Mouse (Mus musculus) cerebellum, adult 8-10 months (tissue): Measurements from ENCODE around the gene Taok3.

Experiments
- DNase-seq: peaks from one replicate; pipeline ENCODE4 v3.0.0; 2022

Taok3 gene

GRCm38 (mm10) chr5:117185673-117186072 is 65.7 kb downstream of the Taok3 start:
- DNase-seq: no peak

- DNase-seq: peak; percentile 46
These were observed 72.1 kb downstream of the Taok3 start for GRCm38 (mm10) chr5:117192061-117192460.

GRCm38 (mm10) chr5:117193748-117194147 is 73.8 kb downstream of the Taok3 start:
- DNase-seq: no peak

- DNase-seq: no peak
These were observed 74.7 kb downstream of the Taok3 start for GRCm38 (mm10) chr5:117194672-117195071.

- no peak for DNase-seq
These were observed 76.6 kb downstream of the Taok3 start for GRCm38 (mm10) chr5:117196551-117196950.

- no peak for DNase-seq
These were observed 78.5 kb downstream of the Taok3 start for GRCm38 (mm10) chr5:117198390-117198789.

GRCm38 (mm10) chr5:117207286-117207685 is 87.4 kb downstream of the Taok3 start:
- DNase-seq: peak; percentile 19

GRCm38 (mm10) chr5:117214016-117214415 is 94.1 kb downstream of the Taok3 start:
- no peak for DNase-seq

- DNase-seq: no peak
These were observed 111.1 kb downstream of the Taok3 start for GRCm38 (mm10) chr5:117231059-117231458.

- no peak for DNase-seq
These were observed 116.6 kb downstream of the Taok3 start for GRCm38 (mm10) chr5:117236540-117236939.

- no peak for DNase-seq
These were observed 119.2 kb downstream of the Taok3 start for GRCm38 (mm10) chr5:117239106-117239505.

- no peak for DNase-seq
These were observed 120.4 kb downstream of the Taok3 start for GRCm38 (mm10) chr5:117240321-117240731.

- DNase-seq: peak; percentile 63
These were observed 120.9 kb downstream of the Taok3 start for GRCm38 (mm10) chr5:117240761-117241322.

- peak; percentile 63 for DNase-seq
These were observed 122.1 kb downstream of the Taok3 start for GRCm38 (mm10) chr5:117241935-117242531.

GRCm38 (mm10) chr5:117242671-117243478 is 122.9 kb downstream of the Taok3 start:
- peak; percentile 44 for DNase-seq

GRCm38 (mm10) chr5:117245170-117245569 is 125.2 kb downstream of the Taok3 start:
- no peak for DNase-seq

- DNase-seq: no peak
These were observed 128.4 kb downstream of the Taok3 start for GRCm38 (mm10) chr5:117248351-117248750.

GRCm38 (mm10) chr5:117250796-117251195 is 130.9 kb downstream of the Taok3 start:
- DNase-seq: no peak

GRCm38 (mm10) chr5:117251763-117252162 is 131.8 kb downstream of the Taok3 start:
- no peak for DNase-seq

GRCm38 (mm10) chr5:117258276-117258675 is 138.3 kb downstream of the Taok3 start:
- DNase-seq: no peak

- no peak for DNase-seq
These were observed 143.6 kb downstream of the Taok3 start for GRCm38 (mm10) chr5:117263566-117263965.

GRCm38 (mm10) chr5:117264701-117265100 is 144.8 kb downstream of the Taok3 start:
- DNase-seq: no peak

- no peak for DNase-seq
These were observed 148.0 kb downstream of the Taok3 start for GRCm38 (mm10) chr5:117267913-117268312.

GRCm38 (mm10) chr5:117268749-117269148 is 148.8 kb downstream of the Taok3 start:
- DNase-seq: no peak
